Mouse (Mus musculus): Measurements from ENCODE around the gene Arhgap22.

DNA sequence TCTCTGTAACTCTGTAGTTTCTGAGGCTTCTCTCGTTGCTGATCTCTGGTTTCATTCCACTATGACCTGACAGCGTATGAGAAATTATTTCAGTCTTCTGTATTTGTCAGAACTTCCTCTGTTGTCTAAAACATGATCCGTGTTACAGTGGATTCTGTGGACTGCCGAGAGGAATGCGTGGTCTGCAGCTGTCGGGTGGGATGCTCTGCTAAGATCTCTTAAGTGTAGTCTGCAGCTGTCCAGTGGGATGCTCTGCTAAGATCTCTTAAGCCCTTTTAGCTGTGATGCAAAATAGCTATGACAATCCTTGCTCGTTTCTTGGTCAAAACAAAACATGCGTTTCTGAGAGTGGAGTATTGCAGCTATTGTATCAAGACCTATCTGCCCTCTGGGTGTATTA lies 3.0 kb upstream of the Arhgap22 start:
- TF ChIP-seq CTCF (IDR thresholded peaks at IDR 0.05; ENCODE audit: borderline replicate concordance, insufficient read depth, low read length) (no peak), POLR2A (IDR thresholded peaks at IDR 0.05; ENCODE audit: low read depth, low read length) (no peak)
